Mouse (Mus musculus): ENCODE measurements at regions not wholly inside any gene's neighbourhood (a gene's known extent, or its start where the extent isn't known, plus 50 kb on each side); places are given as distances from the start of the nearest gene placed in this dataset.
A peak's percentile ranks its signal among the peaks of the same experiment; 100 is the strongest.
"Not testable (repeated sequence)": the region's sequence is repeated elsewhere in the genome, so short reads cannot be mapped to it uniquely, and the experiment has no call there.

DNA sequence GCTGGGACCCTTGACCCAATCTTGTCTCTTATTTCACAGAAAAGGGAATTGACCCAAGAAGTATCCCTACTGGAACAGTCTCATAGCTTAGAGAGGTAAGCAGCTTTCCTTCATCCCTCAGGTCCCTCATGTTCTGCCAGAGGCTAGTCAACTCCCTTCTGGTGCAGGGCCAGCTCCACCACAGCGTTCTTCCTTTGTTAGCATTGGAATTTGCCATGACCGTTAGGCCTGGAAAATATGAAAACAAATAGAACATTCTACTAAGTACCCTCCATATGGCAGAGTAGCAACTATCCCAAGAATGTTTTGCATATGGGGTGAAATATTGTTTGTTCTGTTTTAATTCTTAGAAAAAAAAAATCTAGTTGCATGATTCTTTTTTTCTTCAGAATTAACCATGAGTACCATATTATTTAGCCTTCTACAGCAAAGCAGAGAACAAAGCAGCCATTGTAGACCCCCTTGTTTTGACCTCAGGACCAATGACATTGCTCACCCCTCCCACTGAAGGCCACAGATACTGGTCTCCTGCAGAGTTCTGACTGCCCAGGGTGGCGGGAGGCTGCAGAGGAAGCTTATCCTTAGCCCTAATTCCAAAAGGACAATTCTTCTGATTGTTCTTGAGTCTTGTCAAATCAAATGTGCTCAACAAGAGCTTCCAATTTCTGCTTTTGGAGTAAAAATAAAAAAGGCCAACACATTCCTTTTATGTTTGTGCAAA, 78.1 kb upstream of the Ehbp1 start:
- no peak for DNase-seq

DNA sequence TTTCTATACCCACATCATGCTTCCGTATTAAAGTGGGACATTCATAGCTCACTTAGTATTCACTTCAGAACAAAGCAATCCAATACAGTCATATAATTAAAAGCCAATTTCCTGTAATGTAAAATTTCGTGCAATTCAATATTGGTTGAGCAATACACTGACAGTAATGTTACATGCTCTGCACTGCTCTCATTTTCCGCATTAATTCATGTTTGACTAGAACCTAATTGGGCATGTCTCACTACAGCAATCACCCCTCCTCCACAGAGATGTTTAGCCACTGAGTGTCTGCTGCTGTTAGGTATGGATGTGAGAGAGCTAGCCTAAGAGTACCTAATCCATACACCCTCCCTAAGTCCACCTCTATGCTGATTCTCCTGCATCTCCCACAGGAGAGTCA, 79.7 kb upstream of the Ehbp1 start:
- no peak for DNase-seq

DNA sequence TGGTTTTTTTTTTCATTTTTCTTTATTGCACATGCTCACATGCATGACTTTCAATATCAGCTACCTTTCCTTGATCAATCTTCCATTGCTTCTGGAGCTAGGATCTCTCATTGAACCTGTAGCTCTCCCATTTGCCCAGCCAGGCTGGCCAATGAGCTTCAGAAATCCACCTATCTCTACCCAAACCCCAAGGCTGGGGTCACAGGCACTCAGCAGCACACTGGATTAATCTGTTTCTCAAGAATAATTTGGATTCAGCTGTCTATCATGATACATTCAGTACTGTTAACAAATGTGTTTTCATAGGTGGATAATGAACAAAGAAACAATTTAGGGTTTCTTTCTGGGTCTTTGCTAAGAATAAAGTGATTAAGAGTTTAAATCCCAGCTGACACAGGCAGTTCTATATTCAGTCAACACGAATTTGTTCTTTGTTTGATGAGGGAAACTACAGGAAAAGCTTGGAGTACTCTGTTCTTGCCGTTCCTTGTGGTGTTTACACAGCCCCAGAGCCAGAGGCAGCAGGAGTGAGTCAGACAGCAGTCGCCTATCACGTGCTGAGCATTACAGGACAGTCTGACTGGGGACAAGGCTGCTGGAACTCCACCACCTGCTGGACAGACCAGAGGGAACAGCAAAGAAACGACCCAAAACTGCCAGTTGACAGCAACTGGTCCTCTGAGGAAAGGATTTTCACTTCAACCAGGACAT, 74.6 kb upstream of the Tmem17 start:
- DNase-seq: peak in 1 of 2 experiments; percentile 6

DNA sequence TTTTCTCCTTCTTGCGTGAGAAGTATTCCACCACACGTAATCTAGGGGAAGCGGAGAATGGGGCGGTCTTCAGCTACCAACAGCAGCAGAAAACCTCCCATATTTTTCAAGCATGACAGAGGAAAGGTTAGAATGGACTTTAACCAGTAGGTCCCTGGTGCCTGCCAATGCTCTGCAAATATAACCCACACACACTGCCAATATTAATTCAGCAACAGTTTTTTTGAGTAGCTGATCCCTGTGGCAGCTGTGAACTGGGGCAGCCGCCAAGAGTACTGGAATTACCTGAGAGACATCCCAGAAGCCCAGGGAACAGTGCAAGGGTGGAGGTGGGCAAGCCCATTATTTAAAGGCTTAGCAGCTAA, 74.1 kb upstream of the Tmem17 start:
- DNase-seq: no peak

DNA sequence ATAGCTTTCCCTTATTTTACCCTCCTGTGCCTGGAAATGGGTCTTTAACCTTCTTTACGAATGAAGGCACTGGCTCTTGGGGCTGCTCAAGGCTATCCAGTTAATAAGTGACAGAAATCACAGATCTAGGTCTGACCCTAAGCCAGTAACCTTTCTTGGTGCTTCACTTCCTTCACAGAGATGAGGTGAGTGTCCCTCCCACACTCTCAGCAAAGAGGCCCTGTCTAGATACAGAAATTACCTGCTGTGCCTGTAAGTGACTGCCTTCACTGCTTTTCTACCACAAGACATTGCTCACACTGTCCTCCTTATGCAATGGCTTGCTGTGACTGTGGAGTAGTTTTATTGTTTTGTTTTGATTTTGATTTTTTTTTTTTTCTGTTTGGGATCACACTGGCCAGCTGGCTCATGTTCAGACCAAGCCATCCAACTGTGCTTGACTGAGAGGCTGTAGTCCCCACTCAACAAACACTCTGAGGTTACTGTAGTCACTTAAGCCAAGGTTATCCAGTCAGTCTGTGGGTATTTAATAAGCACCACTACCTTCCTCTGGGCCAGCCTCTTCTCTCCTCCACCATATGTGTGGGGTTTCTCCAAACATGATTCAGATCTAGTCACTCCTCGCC, 73.3 kb upstream of the Tmem17 start:
- DNase-seq: no peak

DNA sequence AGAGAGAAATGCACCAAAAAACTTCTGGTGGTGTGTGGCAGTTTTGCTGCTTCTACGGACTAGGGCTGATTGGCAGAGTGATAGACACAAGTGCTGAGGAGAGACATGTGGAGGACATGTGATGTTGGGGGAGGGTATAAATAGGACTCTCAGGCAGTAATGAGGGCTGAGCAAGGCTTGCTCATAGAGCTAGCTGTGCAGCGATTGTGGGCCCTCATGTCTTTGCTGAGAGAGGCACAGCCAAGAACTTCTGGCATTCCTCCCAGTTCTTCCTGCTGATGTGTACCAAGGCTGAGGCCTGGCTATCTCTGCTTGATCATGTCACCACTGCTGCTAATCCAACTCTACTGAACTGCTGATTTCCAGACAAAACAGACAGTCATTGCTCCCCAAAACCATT, 71.4 kb upstream of the Tmem17 start:
- no peak for DNase-seq

DNA sequence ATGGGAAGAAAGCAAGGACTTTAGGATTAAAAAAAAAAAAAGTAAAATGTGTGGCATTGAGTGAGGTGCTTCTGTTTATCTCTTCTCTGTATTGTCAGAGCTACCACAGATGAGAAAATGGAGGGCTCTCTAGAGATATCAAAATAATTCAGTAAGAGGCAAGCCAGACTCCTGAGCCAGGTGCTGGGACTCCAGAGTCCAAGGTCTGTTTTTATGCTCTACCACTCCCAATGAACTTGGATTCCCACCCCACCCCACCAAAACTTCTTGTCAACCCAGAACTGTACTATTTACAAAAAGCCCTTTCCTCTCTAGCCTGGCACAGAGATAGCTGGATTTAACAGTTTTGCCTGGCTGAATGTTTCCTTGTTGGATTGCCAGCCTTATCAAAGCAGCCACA, 58.7 kb upstream of the Tmem17 start:
- no peak for DNase-seq

DNA sequence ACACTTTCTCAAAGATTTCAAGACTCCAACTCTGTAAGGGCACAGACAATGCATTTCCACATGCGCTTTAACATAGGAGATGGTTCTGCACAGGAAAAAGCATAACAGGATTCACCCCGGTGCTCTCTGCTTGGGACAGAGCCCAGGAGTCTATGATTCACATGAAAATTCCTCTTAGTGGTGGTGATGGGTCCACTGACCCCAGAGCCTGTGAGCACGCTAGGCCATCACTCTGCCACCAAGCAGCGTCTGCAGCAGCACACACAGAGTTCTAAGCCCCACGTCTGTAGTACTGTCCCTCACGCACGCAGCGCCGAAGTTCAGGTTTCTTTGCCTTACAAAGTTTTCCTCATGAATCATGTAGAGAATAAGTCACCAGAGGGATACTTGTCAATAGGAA, 55.6 kb upstream of the Tmem17 start:
- DNase-seq: no peak

DNA sequence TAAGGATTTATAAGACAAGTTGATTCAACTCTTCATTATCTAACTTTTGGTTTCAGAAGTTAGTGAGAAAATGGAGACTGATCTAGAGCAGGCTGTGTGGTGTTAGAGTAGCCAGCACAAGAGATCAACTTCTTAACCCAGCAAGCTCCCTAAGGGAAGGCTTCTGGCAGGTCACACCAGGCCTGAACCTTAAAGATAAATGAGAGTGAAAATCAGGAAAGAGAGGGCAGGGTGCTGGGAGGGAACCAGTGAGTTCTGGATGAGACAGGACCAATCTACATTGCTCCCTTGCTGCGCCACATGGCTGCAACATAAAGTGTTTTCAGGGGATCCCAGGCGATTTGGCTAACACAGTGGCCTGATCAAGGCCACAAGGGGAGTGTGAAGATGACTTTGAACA, 54.7 kb upstream of the Tmem17 start:
- DNase-seq: no peak

DNA sequence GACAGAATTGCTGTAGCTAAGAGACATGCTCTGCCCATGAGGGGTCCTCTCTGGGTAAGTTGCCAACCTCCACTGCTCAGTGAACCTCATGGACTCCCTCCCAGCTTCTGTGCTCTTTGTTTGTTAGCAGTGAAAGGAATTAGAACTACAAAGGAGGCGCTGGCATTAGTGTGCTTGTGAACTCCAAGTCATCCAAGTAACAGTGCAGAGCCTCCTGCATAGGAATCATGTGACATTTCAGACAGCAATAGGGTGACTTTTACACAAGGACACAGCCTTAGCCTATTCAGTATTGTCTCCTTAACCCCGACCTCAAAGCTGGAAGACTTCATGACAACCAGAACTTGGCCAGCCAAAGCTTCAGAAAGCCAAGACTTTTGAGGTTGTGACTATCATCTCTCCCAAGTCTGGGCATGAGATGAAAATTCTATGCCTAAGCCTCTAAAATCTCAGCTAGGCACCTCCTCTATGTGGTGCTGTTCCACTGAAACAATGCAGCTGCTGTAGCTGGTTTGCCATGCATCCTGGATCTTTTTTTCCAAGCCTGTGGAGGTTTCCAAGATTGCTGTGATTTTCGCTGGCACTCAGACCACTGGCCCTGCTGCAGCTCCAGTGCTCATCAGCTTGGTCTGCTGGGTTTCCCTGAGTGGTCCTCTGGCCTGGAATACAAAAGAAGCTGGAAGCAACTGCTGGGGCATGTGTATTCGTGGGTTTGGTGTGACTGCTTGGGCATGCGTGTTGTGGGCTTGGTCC, 52.8 kb upstream of the Tmem17 start:
- DNase-seq: no peak

DNA sequence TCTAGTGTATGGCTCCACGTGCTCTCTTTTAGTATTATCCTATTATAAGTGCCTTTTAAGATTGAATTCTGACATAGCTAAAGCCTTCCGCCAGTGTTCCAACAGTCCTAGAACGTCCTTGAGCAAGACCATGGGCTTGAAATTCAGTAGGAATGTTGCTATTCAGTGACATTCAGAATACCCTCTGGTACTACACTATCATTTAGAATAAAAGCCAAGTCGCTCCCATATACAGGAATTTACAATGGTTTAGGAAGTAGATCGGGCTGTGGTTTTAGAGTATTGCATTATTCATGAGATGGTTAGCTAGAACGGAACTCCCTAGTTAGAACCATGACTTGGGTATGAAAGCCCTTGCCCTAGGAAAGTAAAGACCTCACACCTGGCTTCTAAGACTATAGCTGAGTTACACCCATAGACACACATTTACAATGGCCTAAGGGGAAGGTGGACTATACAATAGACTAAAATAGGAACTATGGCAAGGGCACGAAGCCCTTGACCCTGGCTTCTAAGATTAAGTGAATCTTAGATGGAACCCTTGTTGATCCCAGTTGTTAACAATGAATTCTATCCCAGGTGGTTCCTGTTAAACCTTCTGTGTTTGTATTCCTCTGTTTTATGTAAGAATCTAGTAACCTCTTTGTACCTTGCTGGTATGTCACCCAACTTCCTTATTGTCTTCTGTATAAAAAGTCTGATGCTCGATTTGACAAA, 50.7 kb upstream of the Tmem17 start:
- DNase-seq: not testable (repeated sequence)
